Mouse (Mus musculus): Measurements from ENCODE around the gene Efcab2.

Efcab2 gene

DNA sequence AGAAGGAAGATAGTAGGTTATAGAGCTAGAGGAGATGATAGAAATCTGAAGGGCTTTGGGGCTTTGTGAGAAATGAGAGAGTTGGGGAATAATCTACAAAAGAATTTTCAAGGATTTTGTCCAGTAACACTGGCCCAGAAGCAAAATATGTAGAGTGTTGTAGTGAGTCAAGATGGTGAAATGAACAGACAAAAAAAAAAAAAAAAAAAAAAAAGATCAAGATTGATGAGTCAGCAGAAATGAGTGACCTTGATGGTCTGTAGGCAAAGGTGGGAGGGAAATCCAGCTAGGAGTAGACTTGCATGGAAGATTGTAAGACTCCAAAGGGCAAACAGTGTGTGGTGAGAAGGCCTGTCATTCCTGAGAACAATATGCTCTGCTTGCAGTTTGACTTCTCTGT, 78.0 kb downstream of the Efcab2 start:
- no peak for DNase-seq (ENCODE audit: extremely low read depth, low read depth)

GRCm38 (mm10) chr1:178485138-178485867, 79.4 kb downstream of the Efcab2 start:
- no peak for DNase-seq (ENCODE audit: extremely low read depth, low read depth)

- DNase-seq (ENCODE audit: extremely low read depth, low read depth) = no peak
Measured at GRCm38 (mm10) chr1:178485868-178486220, 80.0 kb downstream of the Efcab2 start.

DNA sequence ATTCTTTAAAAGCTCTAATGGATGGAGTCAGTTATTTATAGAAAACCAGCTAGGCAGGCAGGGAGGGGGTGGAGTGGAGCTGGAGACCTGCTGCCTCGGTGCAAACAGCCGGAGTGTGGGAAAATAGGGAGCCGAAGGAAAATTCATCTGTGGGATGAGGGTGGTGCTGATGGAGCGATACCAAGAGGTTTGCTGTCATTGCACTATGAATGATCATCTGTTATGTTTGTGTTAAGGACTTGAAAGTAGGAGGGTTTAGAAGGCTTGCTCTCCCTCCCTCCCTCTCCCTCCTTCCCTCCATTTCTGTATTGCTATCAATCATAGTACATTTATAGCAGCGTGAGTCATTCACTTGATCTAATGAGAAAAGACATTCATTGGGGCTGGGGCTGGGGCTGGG, 80.9 kb downstream of the Efcab2 start:
- no peak for DNase-seq (ENCODE audit: extremely low read depth, low read depth)

DNA sequence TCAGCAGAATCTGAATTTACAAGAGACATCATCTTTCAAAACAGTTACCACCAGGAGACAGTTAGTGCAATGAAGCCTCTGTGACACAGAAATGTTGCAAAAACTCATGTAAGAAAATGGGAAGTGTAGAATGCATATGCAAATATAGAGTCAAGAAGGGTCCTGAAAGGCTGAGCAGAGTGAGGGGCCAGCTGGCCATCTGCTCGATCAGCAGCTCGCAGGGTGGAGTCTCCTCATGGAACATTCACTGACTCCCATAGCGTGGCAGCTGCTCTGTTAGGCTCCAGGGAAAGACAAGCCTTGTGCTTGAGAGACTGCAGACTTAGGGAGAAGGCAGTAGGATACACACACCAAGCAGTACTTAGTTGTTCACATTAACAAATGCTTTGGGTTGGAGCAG, 83.2 kb downstream of the Efcab2 start:
- no peak for DNase-seq (ENCODE audit: extremely low read depth, low read depth)

DNA sequence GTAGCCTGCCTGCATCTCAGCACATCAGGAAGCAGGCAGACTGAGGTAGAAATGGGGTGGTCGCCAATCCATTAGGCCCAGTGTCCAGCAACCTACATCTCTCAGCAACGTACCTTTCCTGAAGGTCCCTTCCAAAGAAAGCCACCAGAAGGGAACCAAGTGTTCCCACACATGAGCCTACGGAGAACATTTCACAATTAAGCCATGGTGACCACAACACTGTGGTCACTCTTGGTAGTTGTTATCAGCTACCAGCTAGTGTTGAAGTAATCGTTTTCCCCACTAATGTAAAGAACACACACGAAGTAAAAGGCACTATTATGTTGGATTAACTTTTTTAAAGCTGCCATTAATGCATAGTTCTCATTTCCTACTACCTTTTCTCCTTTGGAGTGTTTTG, 85.8 kb downstream of the Efcab2 start:
- no peak for DNase-seq (ENCODE audit: extremely low read depth, low read depth)

DNA sequence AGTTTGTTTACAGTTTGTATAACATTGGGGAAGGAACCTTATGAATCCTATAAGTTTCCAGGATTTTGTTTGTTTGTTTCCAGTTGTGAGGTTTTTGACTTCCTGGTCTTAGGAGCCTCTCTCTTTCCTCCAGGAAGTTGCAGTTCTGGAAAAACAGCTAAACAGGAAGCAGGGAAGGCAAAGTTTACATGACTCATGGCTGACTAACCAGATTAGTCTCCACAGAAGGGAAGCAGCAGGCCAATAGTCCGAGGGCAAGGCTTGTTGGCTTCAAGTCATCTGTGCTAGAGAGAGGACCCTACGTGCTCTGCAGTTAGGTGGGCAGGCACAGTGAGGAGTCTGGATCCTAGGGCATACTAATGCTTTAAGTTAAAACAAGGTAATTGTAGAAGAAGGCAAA, 86.6 kb downstream of the Efcab2 start:
- no peak for DNase-seq (ENCODE audit: extremely low read depth, low read depth)

DNA sequence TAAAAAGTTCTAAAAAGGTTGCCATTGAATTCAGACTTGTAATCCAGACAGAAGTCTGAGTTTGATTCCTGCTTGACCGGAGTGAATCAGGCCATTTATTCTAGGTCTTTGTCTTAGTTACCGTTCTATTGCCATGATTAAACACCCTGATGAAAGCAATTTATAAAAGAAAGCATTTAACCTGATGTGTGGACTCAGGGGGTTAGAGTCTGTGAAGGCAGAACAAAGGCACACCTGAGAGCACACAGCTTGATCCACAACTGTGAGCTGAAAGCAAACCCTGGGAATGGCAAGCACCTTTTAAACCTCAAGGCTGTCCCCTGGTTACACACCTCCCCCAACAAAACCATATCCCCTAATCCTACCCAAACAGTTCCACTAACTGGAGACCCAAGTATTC, 90.3 kb downstream of the Efcab2 start:
- no peak for DNase-seq (ENCODE audit: extremely low read depth, low read depth)

- DNase-seq (ENCODE audit: extremely low read depth, low read depth) = peak; percentile 7
Measured at GRCm38 (mm10) chr1:178496841-178497240, 91.0 kb downstream of the Efcab2 start.

DNA sequence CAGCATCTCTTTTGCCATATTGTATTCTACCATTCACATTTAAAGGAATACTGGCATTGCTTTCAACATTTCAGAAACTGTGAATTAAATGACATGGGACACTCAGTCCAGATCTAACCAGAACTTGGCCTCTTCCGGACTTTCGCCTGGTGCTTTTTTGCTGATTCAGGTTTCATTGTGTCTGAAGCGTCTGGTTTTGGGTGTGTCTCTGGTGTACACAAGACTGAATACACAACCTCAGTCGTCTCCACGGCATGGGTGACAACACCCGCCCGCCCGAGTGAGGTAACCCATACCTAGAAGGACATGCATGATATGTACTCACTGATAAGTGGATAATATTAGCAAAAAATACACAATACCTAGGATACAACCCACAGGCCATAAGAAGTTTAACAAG, 101.1 kb downstream of the Efcab2 start:
- DNase-seq (ENCODE audit: extremely low read depth, low read depth) = no peak

DNA sequence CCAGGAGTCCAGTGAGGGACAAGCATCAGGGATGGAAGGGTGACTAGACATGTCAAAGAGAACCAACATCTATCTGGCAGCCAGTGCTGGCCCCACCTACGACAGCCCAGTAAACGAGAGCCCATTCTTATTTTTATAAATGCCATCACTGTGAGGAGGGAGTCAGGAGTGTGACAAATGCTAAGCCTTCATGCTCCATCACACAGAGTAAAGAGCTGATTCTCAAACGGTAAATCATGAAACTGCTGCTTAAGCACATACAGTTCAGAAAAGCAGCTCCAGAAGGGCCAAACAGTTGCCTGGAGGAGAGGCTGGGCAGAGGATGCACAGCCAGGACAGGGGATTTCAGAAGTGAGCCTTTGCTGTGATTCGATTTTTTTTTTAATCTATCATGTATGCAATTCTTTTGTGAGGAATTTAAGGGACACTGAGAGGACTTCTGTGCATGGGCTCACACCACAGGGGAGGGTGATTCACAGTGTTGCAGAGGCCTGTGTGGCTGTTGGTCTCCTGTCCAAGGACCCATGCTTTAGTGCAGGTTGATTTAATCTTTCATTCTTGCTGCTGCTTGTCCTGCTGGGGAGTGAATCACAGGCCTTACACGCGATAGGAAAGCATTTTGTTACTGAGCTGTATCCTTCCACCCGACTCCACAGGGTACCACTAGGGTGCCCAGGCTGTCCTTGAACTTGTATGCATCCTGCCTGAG, 106.6 kb downstream of the Efcab2 start:
- DNase-seq (ENCODE audit: extremely low read depth, low read depth) = no peak

- DNase-seq (ENCODE audit: extremely low read depth, low read depth) = no peak
Measured at GRCm38 (mm10) chr1:178513954-178514353, 108.1 kb downstream of the Efcab2 start.

DNA sequence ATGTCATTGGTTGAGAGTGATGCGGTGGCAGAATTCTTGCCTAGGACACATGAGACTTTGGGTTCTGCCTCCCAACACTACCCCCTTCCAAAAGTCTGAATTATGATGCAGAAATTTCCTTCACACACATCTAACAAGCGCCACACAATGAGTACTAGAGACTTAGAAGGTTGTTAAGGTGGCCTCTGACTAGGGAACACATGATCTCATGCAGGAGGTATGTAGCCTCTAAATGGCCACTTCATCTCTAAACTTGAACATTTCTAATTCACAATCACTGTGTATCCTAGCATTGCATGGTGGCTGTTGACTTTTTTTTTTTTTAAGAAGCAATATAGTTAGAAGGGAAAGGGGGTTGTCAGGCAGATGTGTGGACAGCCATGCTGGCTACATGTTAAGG, 110.0 kb downstream of the Efcab2 start:
- no peak for DNase-seq (ENCODE audit: extremely low read depth, low read depth)

- no peak for DNase-seq (ENCODE audit: extremely low read depth, low read depth)
Measured at GRCm38 (mm10) chr1:178522389-178522788, 116.5 kb downstream of the Efcab2 start.

- no peak for DNase-seq (ENCODE audit: extremely low read depth, low read depth)
Measured at GRCm38 (mm10) chr1:178523152-178523551, 117.3 kb downstream of the Efcab2 start.

GRCm38 (mm10) chr1:178527185-178527546, 121.3 kb downstream of the Efcab2 start:
- peak; percentile 14 for DNase-seq (ENCODE audit: extremely low read depth, low read depth)

DNA sequence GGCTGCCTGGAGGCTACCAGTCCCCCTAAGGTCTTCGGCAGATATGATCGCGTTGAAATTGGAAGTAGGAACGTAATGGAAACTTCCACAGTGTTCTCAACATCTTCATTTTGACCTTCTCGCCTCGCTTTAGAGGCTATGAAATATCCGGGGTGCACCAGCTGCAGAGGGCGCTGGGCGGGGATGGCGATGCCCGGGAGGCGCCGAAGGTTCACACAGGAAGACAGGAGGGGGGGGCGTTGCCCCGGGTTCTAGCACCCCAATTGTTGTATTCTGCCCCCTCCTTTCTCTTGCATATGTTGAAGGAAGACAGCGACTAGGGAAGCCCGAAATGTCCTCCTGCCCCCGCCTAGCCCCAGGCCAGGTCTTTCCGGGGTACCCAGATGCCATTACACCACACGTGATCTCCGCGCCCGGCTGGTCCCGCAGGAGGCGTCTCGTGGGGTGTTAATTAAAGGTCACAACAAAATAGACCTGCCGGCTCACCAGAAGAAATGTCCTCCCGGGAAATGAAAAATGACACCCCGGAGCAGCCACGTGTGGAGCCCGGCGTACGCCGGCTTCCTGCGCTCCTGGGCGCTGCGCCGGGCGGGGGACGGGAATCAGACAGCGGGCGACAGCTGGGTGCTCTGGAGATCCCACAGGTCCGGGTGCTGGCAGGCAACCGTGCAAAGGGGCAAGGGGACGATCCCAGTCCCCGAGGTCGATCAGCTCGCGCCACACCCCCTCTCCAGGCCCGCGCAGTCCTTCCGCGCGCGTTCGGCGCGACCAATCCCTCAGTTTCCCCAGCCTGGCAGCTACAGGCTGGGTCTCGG, 121.9 kb downstream of the Efcab2 start:
- DNase-seq (ENCODE audit: extremely low read depth, low read depth) = no peak

DNA sequence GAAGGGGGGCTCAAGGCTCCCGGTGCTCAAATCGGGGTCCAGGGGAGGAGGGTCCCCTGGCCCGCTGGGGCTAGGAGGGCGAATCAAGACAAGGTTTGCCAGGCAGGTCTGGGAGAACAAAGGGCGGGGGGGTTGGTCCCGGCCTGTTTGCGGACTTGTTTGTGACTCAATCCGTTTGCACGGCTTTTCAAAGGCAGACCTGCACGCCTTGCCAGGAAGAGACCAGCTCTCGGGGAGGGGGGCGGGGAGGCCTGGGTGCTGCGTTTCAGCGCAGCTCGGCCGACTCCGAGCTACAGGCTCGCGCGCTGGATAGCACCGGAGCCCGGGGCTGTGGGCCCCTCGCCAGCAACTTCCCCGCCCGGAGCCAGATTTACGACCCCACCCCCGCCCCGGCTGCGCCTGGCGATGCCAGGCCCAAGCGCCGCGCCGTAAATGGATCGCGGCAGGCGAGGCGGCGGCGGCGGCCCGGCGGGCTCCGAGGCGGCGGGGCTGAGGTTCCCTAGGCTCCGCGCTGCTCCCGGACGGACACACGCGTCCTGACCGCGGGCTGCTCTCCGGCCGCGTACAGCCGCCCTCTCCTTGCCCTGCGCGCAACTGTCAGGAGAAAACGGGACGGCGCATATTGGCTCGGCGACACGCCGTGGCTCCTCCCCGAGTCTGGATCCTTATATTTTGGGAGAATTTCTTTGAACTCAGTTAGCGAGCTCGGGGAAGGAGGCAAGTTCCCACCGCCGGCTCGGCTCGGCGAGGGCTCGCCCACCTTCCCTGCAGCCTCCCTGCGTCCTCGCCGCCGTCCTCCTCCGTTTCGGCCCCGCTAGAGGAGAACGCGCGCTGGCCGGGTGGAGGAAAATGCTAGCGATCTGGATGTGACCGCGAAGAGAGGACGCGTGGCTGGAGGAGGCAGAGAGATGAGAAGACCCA, 122.8 kb downstream of the Efcab2 start, which contains the start of gene Kif26b:
TSS of gene Kif26b (plus strand) at position 695 of the 921 bp plus-strand sequence.
- no peak for DNase-seq (ENCODE audit: extremely low read depth, low read depth)

DNA sequence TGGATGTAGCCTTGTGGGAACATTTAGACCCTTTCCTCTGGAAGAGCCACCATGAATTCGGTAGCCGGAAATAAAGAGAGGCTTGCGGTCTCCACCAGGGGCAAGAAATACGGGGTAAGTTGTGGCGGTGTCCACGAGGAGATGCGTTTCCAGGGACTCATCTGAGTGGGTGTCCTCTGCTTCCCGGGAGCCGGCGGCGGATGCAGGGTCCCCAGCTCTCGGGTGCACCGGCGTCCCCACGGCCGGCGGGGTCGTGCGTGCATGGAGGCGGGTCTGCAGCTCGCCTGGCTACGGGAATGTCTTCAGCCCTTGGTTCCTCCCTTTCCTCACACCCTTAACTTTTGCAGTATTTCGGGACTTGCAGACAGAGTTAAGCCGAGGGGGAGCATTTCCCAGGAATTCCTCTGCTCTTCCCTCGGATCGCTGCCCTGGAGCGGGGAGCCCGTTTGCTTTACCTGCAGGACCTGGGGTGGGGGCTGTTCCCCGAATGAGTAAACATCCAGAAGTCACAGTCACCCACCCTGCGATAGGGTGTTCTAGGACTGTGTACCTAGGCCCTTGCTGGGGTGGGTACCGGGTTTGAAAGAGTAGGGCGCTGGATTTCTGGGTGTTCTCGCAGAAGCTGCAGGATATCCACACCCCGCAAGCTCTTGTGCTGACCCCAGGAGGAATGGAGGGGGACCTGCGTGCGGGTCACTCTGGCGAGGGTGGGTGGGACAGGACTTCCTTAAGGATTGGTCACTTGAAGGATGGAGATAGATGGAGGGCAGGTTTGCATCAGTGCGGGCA, 123.8 kb downstream of the Efcab2 start:
- DNase-seq (ENCODE audit: extremely low read depth, low read depth) = no peak

- no peak for DNase-seq (ENCODE audit: extremely low read depth, low read depth)
Measured at GRCm38 (mm10) chr1:178530301-178531078, 124.6 kb downstream of the Efcab2 start.

Measured in MEL-GATA-1-ER (cell line).